Mouse (Mus musculus): ENCODE data around the gene Car6. TPM values are rescaled to one million over a fixed set of nuclear protein-coding genes. Genes with fewer than 3 reads are reported as not detected.
A peak's percentile ranks its signal among the peaks of the same experiment; 100 is the strongest.

Gene Car6
- polyA plus RNA-seq (2015; fragmentation: Nextera tagmentation; extraction: Ambion mirVana): not detected in 2 replicates

GRCm38 (mm10) chr4:150201232-150201631, at the start of gene Car6:
Gene Car6, minus strand, starts transcription at chr4:150201332.
- Histone ChIP-seq H3K4me1 (replicated peaks; ENCODE audit: control insufficient read depth, insufficient read depth, low read length) (no peaks in the 10 kb centered on the region), H3K4me2 (ENCODE audit: low read depth, low read length) (no peak within 1 kb of the TSS), H3K4me3 (ENCODE audit: low read length) (no peak within 1 kb of the TSS), H3K27me3 (ENCODE audit: control insufficient read depth, insufficient read depth, low read depth, low read length) (no peaks in the 10 kb centered on the region), H3K27ac (ENCODE audit: low read length) (no peak within 1 kb of the TSS), H3K9me3 (ENCODE audit: control insufficient read depth, low read length) (no peaks in the 10 kb centered on the region), H3K9ac (ENCODE audit: low read length) (no peak within 1 kb of the TSS), H3K36me3 (ENCODE audit: control insufficient read depth, insufficient read depth, low read length) (no peaks in the 10 kb centered on the region)
- ATAC-seq (ENCODE audit: low read depth): no peak
- 75% methylated on average over 5 of the region's 5 CpGs for WGBS

- H3K36me3 ChIP-seq (ENCODE audit: control insufficient read depth, insufficient read depth, low read length): peaks cover 43% of the 10 kb centered on the region
- WGBS: 65% methylated on average over 5 of the region's 5 CpGs
- H3K4me1 ChIP-seq (replicated peaks; ENCODE audit: control insufficient read depth, insufficient read depth, low read length): 0 out of 2 replicates have a peak, but pooled peaks cover 2% of the 10 kb centered on the region
- H3K27me3 ChIP-seq (ENCODE audit: control insufficient read depth, insufficient read depth, low read depth, low read length): no peaks in the 10 kb centered on the region
- no peak for ATAC-seq (ENCODE audit: low read depth)
- H3K9me3 ChIP-seq (ENCODE audit: control insufficient read depth, low read length): no peaks in the 10 kb centered on the region
- H3K27ac ChIP-seq (ENCODE audit: low read length): no peak overlapping the region
- no peak overlapping the region for H3K9ac ChIP-seq (ENCODE audit: low read length)
- no peak overlapping the region for H3K4me2 ChIP-seq (ENCODE audit: low read depth, low read length)
- H3K4me3 ChIP-seq (ENCODE audit: low read length): no peak overlapping the region
Measured at GRCm38 (mm10) chr4:150249731-150250270, 48.7 kb upstream of the Car6 start.

GRCm38 (mm10) chr4:150248917-150249316, 47.8 kb upstream of the Car6 start:
- no peak overlapping the region for H3K9ac ChIP-seq (ENCODE audit: low read length)
- no peak overlapping the region for H3K4me2 ChIP-seq (ENCODE audit: low read depth, low read length)
- 0 out of 2 replicates have a peak, but pooled peaks cover 2% of the 10 kb centered on the region for H3K4me1 ChIP-seq (replicated peaks; ENCODE audit: control insufficient read depth, insufficient read depth, low read length)
- H3K36me3 ChIP-seq (ENCODE audit: control insufficient read depth, insufficient read depth, low read length): peaks cover 51% of the 10 kb centered on the region
- H3K4me3 ChIP-seq (ENCODE audit: low read length): no peak overlapping the region
- no peaks in the 10 kb centered on the region for H3K9me3 ChIP-seq (ENCODE audit: control insufficient read depth, low read length)
- WGBS: 77% methylated on average over 5 of the region's 5 CpGs
- no peak overlapping the region for H3K27ac ChIP-seq (ENCODE audit: low read length)
- no peaks in the 10 kb centered on the region for H3K27me3 ChIP-seq (ENCODE audit: control insufficient read depth, insufficient read depth, low read depth, low read length)
- no peak for ATAC-seq (ENCODE audit: low read depth)

GRCm38 (mm10) chr4:150248009-150248408, 46.9 kb upstream of the Car6 start:
- H3K4me2 ChIP-seq (ENCODE audit: low read depth, low read length): no peak overlapping the region
- no peak overlapping the region for H3K27ac ChIP-seq (ENCODE audit: low read length)
- peaks cover 57% of the 10 kb centered on the region for H3K36me3 ChIP-seq (ENCODE audit: control insufficient read depth, insufficient read depth, low read length)
- no peak overlapping the region for H3K4me3 ChIP-seq (ENCODE audit: low read length)
- H3K4me1 ChIP-seq (replicated peaks; ENCODE audit: control insufficient read depth, insufficient read depth, low read length): 0 out of 2 replicates have a peak, but pooled peaks cover 2% of the 10 kb centered on the region
- no peaks in the 10 kb centered on the region for H3K27me3 ChIP-seq (ENCODE audit: control insufficient read depth, insufficient read depth, low read depth, low read length)
- no peak overlapping the region for H3K9ac ChIP-seq (ENCODE audit: low read length)
- H3K9me3 ChIP-seq (ENCODE audit: control insufficient read depth, low read length): no peaks in the 10 kb centered on the region
- ATAC-seq (ENCODE audit: low read depth): peak; percentile 62
- 58% methylated on average over 5 of the region's 5 CpGs for WGBS

GRCm38 (mm10) chr4:150245876-150246275, 44.7 kb upstream of the Car6 start:
- Histone ChIP-seq H3K36me3 (ENCODE audit: control insufficient read depth, insufficient read depth, low read length) (peaks cover 73% of the 10 kb centered on the region), H3K27ac (ENCODE audit: low read length) (no peak overlapping the region)

GRCm38 (mm10) chr4:150242745-150243144, 41.6 kb upstream of the Car6 start:
- H3K4me2 ChIP-seq (ENCODE audit: low read depth, low read length): no peak overlapping the region
- no peaks in the 10 kb centered on the region for H3K27me3 ChIP-seq (ENCODE audit: control insufficient read depth, insufficient read depth, low read depth, low read length)
- H3K4me3 ChIP-seq (ENCODE audit: low read length): no peak overlapping the region
- H3K36me3 ChIP-seq (ENCODE audit: control insufficient read depth, insufficient read depth, low read length): peaks cover 59% of the 10 kb centered on the region
- H3K9me3 ChIP-seq (ENCODE audit: control insufficient read depth, low read length): no peaks in the 10 kb centered on the region
- no peak for ATAC-seq (ENCODE audit: low read depth)
- H3K27ac ChIP-seq (ENCODE audit: low read length): no peak overlapping the region
- 78% methylated on average over 5 of the region's 5 CpGs for WGBS
- no peak overlapping the region for H3K9ac ChIP-seq (ENCODE audit: low read length)
- peaks cover 24% of the 10 kb centered on the region for H3K4me1 ChIP-seq (replicated peaks; ENCODE audit: control insufficient read depth, insufficient read depth, low read length)

More at GRCm38 (mm10) chr4:150245876-150246275, 44.7 kb upstream of the Car6 start:
- peaks cover 8% of the 10 kb centered on the region for H3K4me1 ChIP-seq (replicated peaks; ENCODE audit: control insufficient read depth, insufficient read depth, low read length)
- no peak for ATAC-seq (ENCODE audit: low read depth)
- H3K9me3 ChIP-seq (ENCODE audit: control insufficient read depth, low read length): no peaks in the 10 kb centered on the region
- H3K4me2 ChIP-seq (ENCODE audit: low read depth, low read length): no peak overlapping the region
- no peaks in the 10 kb centered on the region for H3K27me3 ChIP-seq (ENCODE audit: control insufficient read depth, insufficient read depth, low read depth, low read length)
- 55% methylated on average over 2 of the region's 2 CpGs for WGBS
- H3K9ac ChIP-seq (ENCODE audit: low read length): no peak overlapping the region
- no peak overlapping the region for H3K4me3 ChIP-seq (ENCODE audit: low read length)

GRCm38 (mm10) chr4:150241708-150242107, 40.6 kb upstream of the Car6 start:
- Histone ChIP-seq H3K9ac (ENCODE audit: low read length) (no peak overlapping the region), H3K27me3 (ENCODE audit: control insufficient read depth, insufficient read depth, low read depth, low read length) (no peaks in the 10 kb centered on the region), H3K4me2 (ENCODE audit: low read depth, low read length) (no peak overlapping the region), H3K36me3 (ENCODE audit: control insufficient read depth, insufficient read depth, low read length) (peaks cover 52% of the 10 kb centered on the region), H3K4me3 (ENCODE audit: low read length) (no peak overlapping the region), H3K27ac (ENCODE audit: low read length) (no peak overlapping the region), H3K4me1 (replicated peaks; ENCODE audit: control insufficient read depth, insufficient read depth, low read length) (peaks cover 24% of the 10 kb centered on the region), H3K9me3 (ENCODE audit: control insufficient read depth, low read length) (no peaks in the 10 kb centered on the region)
- WGBS: 74% methylated on average over 4 of the region's 4 CpGs
- ATAC-seq (ENCODE audit: low read depth): no peak

- Histone ChIP-seq H3K4me1 (replicated peaks; ENCODE audit: control insufficient read depth, insufficient read depth, low read length) (peaks cover 28% of the 10 kb centered on the region), H3K9me3 (ENCODE audit: control insufficient read depth, low read length) (no peaks in the 10 kb centered on the region), H3K36me3 (ENCODE audit: control insufficient read depth, insufficient read depth, low read length) (peaks cover 39% of the 10 kb centered on the region), H3K27ac (ENCODE audit: low read length) (no peak overlapping the region), H3K9ac (ENCODE audit: low read length) (no peak overlapping the region), H3K4me3 (ENCODE audit: low read length) (no peak overlapping the region), H3K27me3 (ENCODE audit: control insufficient read depth, insufficient read depth, low read depth, low read length) (no peaks in the 10 kb centered on the region), H3K4me2 (ENCODE audit: low read depth, low read length) (no peak overlapping the region)
- 50% methylated on average over 1 of the region's 1 CpGs for WGBS
- no peak for ATAC-seq (ENCODE audit: low read depth)
Measured at GRCm38 (mm10) chr4:150240381-150240886, 39.3 kb upstream of the Car6 start.

- peaks cover 39% of the 10 kb centered on the region for H3K36me3 ChIP-seq (ENCODE audit: control insufficient read depth, insufficient read depth, low read length)
Measured at GRCm38 (mm10) chr4:150239951-150240368, 38.8 kb upstream of the Car6 start.

More at GRCm38 (mm10) chr4:150239951-150240368, 38.8 kb upstream of the Car6 start:
- H3K4me1 ChIP-seq (replicated peaks; ENCODE audit: control insufficient read depth, insufficient read depth, low read length): peaks cover 28% of the 10 kb centered on the region
- 12% methylated on average over 6 of the region's 6 CpGs for WGBS
- H3K9ac ChIP-seq (ENCODE audit: low read length): no peak overlapping the region
- peak overlapping the region; percentile 73 for H3K4me2 ChIP-seq (ENCODE audit: low read depth, low read length)
- no peaks in the 10 kb centered on the region for H3K27me3 ChIP-seq (ENCODE audit: control insufficient read depth, insufficient read depth, low read depth, low read length)
- H3K9me3 ChIP-seq (ENCODE audit: control insufficient read depth, low read length): no peaks in the 10 kb centered on the region
- H3K4me3 ChIP-seq (ENCODE audit: low read length): peak overlapping the region; percentile 12; the same call in 1 of the 2 replicates
- ATAC-seq (ENCODE audit: low read depth): no peak
- peak overlapping the region; percentile 7; the same call in 1 of the 2 replicates for H3K27ac ChIP-seq (ENCODE audit: low read length)

Data from lung, embryonic 16.5 days (tissue).